Mouse (Mus musculus): ENCODE results near the gene Krtap28-10.

GRCm38 (mm10) chr1:83031950-83032349 lies 10.3 kb downstream of the Krtap28-10 start:
- no peak for TF ChIP-seq MAFK (IDR thresholded peaks at IDR 0.05; ENCODE audit: insufficient read depth, low read depth, low read length)
- TF ChIP-seq HCFC1 (IDR thresholded peaks at IDR 0.05; ENCODE audit: borderline replicate concordance, insufficient read depth, low read length), result no peak

All from ES-E14 (cell line).